Mouse (Mus musculus): ENCODE results near the gene Tmem219.

GRCm38 (mm10) chr7:126862147-126862784 is 60.5 kb downstream of the Tmem219 start, which contains the start of gene Ino80e:
- no peak for TF ChIP-seq POLR2A (IDR thresholded peaks at IDR 0.05; ENCODE audit: low read depth, low read length)
- 0 out of 2 replicates have a peak, but pooled peaks have one; percentile 7 for TF ChIP-seq CTCF (conservative IDR thresholded peaks at IDR 0.05; ENCODE audit: insufficient read depth, insufficient read length, low read depth, low read length)
